Mouse (Mus musculus): ENCODE measurements around the gene Cytip. TPM values are rescaled to one million over a fixed set of nuclear protein-coding genes. Genes with fewer than 3 reads are reported as not detected.

Cytip gene
- total RNA-seq (2023) = 458 to 538 TPM (median 472 TPM) in 4 replicates

DNA sequence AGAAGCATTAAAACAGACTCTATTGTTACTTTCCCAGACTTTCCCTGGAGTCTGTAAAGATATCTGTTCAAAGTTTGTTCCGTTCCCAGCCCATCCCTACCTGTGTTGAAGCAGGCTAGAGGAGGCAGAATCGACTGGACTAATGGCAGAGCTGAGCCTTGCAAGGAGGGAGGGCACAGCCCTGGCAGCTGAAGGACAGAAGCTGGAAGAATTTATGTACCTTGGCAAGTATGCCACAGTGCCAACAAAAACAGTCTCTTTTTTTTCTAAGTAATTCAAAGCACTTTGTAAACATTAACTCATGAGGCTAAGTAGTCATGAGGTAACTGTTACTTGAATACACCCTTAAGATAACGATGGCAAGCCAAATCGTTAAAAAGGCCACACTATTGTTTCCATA is at the start of gene Cytip:
TSS of gene Cytip (minus strand) at position 187 of the 400 bp plus-strand sequence.

Other genes with a start within 250 kb of the Cytip start
- not detected in 4 replicates for gene Galnt5, start 197.6 kb downstream of the Cytip start, total RNA-seq (2023)
- not detected in 4 replicates for gene Ermn, start 142.7 kb downstream of the Cytip start, total RNA-seq (2023)
- gene Acvr1c, start 162.4 kb upstream of the Cytip start, total RNA-seq (2023) = 0.12 TPM in 1 of 4 replicates, not detected in the others

Measured in B cell, adult 62 days (primary cell).